Mouse (Mus musculus): ENCODE data around the gene Tet3.
A peak's percentile ranks its signal among the peaks of the same experiment; 100 is the strongest.

The Tet3 gene

DNA sequence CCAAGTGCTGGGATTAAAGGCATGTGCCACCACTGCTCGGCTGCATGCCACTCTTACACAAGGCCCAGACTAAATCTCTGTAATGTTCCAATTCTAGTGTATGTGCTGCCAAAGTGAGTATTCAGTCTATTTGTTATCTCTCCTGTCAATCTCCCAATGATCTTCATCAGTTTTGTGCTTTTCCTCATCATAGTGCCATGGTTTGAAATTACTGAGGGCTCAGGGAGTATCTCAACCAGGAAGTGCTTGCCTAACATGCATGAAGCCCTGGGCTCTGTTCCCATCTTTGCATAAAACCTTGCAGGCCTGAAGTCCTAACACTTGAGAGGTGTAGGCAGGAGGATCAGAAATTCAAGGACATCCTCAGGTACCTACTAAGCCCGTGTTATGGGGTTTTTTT is 136.1 kb downstream of the Tet3 start:
- DNase-seq, result no peak

DNA sequence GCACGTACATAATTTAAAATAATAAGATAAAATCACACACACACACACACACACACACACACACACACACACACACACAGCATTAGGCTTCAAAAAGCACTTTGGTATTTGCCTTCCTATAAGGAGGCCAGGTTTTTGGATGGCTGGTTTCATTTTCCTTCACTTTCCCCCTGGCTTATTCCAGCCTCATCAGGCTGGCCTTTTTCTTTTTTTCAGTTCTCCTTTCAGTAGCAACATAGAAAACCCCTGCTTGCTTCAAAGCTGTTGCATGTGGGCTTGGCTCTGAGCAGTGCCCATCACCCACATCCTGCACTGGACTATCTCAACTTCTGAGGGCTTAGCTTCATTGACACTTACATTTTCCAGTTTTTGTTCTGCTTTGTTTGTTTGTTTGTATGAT is 137.0 kb downstream of the Tet3 start:
- no peak for DNase-seq

DNA sequence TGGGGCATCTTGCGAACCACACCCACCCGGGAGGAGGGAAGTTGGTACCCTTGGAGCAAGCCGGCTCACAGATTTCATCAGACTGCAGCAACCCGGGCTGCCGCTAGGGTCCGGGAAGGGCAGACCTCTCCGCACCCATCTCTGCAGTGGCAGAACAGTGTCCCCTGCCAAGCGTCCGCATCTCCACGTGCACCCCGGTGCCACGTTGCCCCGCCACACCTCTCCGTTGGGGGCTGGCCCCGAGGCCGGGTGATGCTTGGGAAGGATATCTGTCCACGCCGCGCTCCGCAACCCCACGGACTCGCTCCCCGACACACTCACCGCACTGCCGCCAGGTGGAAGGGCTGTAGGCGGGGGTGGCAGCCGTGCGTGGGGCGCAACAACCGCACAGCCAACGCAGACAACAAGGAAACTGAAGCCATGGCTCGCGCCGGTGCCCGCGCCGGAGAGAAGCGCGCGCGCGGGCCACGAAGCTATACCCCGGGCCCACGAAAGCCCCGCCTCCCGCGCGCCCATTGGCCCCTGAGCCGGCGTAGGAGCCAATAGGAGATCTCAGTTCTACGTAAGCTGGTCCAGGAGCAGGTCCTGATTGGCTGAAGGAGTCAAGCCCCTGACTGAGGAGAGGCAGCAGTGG is 141.7 kb downstream of the Tet3 start:
- peak; percentile 95 for DNase-seq

DNA sequence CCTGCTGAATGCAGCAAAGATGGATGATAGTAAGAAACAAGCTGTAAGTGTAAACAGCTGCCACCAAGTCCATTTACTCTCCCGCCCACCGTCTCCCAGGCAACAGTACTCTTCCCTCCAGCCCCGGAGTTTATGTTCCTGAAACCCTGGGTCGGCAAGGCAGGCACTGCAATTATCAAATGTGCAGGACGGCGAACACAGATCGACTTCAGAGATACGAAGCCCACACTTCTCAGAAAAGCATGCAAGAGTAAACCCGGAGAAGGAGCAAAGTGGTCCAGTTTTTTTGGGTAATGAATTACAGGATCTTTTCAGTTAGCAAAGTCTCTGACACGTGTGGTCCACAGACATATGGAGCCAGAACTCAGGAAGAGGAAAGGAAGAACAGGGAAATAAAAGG is 142.9 kb downstream of the Tet3 start:
- peak; percentile 13 for DNase-seq

DNA sequence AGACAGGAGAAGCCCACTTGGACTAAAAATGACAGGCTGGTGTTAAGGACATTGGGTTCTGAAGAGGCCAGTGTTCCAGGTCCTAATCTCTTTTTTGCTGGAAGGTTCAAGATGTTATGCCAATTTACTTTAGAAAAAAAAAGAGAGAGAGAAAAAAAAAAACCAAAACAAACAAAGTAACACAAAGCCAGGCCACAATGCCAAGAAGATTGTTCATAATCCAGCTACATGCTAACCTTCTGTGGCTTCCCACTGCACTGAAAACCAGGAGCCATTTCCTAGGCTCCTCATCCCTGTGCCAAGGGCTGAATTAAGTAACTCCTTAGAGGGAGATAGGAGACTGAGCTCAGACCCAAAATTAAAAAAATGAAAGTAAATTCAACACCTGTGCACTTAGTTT is 143.6 kb downstream of the Tet3 start:
- DNase-seq, result no peak

DNA sequence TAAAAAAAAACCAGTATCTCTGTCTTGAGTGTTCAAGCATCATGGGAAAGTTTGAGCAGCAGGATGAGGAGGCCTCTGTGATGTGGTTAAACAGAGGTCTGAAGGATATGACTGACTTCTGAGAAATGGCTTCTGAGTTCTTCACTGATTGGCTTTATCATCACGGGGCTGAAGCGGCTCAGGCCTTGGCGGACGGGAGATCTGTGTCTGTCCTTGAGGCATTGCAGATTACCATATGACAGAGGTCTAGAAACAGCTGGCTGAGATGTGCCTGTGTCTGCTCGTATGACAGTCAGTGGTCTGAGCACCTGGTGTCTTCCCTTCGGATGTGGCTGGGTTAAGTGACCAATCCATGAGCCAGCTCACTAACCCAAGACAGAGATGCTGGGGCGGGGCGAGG is 146.4 kb downstream of the Tet3 start:
- no peak for DNase-seq
